Comparison of ENCODE assay signal across 12 mouse cellular contexts in genomic region chr17:56332987-56333386, GRCm38 (mm10). TPM values are rescaled to one million over a fixed set of nuclear protein-coding genes. Genes with fewer than 3 reads are reported as not detected.
A peak's percentile ranks its signal among the peaks of the same experiment; 100 is the strongest.
DNase-seq lines count a peak whose midpoint lies in the region; ATAC-seq and TF ChIP-seq lines count a peak whose summit lies in the region.
"Had no signal": no experiment of that assay in that cellular context is flagged by ENCODE, and none has a peak within 500 bp of the region (broad histone marks: within the 10 kb centered on the region; RNA-seq: fewer than 3 reads in every experiment).

No protein-coding gene starts in this region.

- peak; percentile 58 for TF ChIP-seq CTCF in kidney, postnatal 0 days (IDR thresholded peaks at IDR 0.05; ENCODE audit: low read depth)
- TF ChIP-seq CTCF in ES-Bruce4 (IDR thresholded peaks at IDR 0.05; ENCODE audit: low read depth, low read length): peak; percentile 61
- peak; percentile 51 for TF ChIP-seq CTCF in forebrain, postnatal 0 days (IDR thresholded peaks at IDR 0.05; ENCODE audit: low read depth)

- DNase-seq in kidney, postnatal 0 days (ENCODE audit: low spot score): peak; percentile 9
- no peak for DNase-seq in kidney, adult 8-10 months
- DNase-seq in 416B (ENCODE audit: low read depth): peak; percentile 29
- no peak for DNase-seq in forebrain, postnatal 0 days
- DNase-seq in right cerebral cortex, postnatal 25 days: no peak
- no peak for DNase-seq in gastrocnemius, postnatal 10 days
- DNase-seq: cerebellum, postnatal 36 days; kidney, postnatal 14 days had no signal

- H3K4me2 ChIP-seq in kidney, postnatal 0 days (ENCODE audit: low read length): no peak overlapping the region
- H3K4me2 ChIP-seq in forebrain, postnatal 0 days (ENCODE audit: low read depth): no peak overlapping the region

- no peak for ATAC-seq in kidney, postnatal 0 days (replicated peaks; ENCODE audit: low FRiP score, low read depth)
- 0 out of 2 replicates have a peak, but pooled peaks have one; percentile 30 for ATAC-seq in forebrain, postnatal 0 days
- ATAC-seq in activated CD4-positive, CD25-positive, alpha-beta regulatory T cell, adult 4 months: no peak

- H3K9ac ChIP-seq in kidney, postnatal 0 days (ENCODE audit: low read depth, low read length): no peak overlapping the region
- H3K9ac ChIP-seq in ES-Bruce4 (ENCODE audit: low read depth, poor library complexity, severe bottlenecking): no peak overlapping the region
- no peak overlapping the region for H3K9ac ChIP-seq in forebrain, postnatal 0 days

- TF ChIP-seq POLR2A in ES-Bruce4 (IDR thresholded peaks at IDR 0.05; ENCODE audit: insufficient read depth, low read length): no peak

- no peak overlapping the region for H3K4me3 ChIP-seq in kidney, postnatal 0 days (replicated peaks; ENCODE audit: low read depth, low read length)
- no peak overlapping the region for H3K4me3 ChIP-seq in ES-Bruce4 (ENCODE audit: low read depth, low read length)
- H3K4me3 ChIP-seq in forebrain, postnatal 0 days (ENCODE audit: low read depth, low read length): no peak overlapping the region

- no peak overlapping the region for H3K27ac ChIP-seq in kidney, postnatal 0 days
- no peak overlapping the region for H3K27ac ChIP-seq in ES-Bruce4 (ENCODE audit: insufficient read depth, low read length)
- no peak overlapping the region for H3K27ac ChIP-seq in forebrain, postnatal 0 days (ENCODE audit: low read depth, low read length)

- TF ChIP-seq EP300 in ES-Bruce4 (IDR thresholded peaks at IDR 0.05; ENCODE audit: insufficient read depth, low read depth, low read length): no peak

- peaks cover 5% of the 10 kb centered on the region for H3K4me1 ChIP-seq in kidney, postnatal 0 days (replicated peaks; ENCODE audit: insufficient read depth, low read length)
- H3K4me1 ChIP-seq in ES-Bruce4 (ENCODE audit: control insufficient read depth, insufficient read depth, low read length): no peaks in the 10 kb centered on the region
- H3K4me1 ChIP-seq in forebrain, postnatal 0 days (ENCODE audit: insufficient read depth): peaks cover 6% of the 10 kb centered on the region

- 36% methylated on average over 8 of the region's 8 CpGs for WGBS in kidney, postnatal 0 days
- 44% methylated on average over 8 of the region's 8 CpGs for WGBS in forebrain, postnatal 0 days

- no peaks in the 10 kb centered on the region for H3K36me3 ChIP-seq in kidney, postnatal 0 days (ENCODE audit: insufficient read depth, low read length)
- H3K36me3 ChIP-seq in ES-Bruce4 (ENCODE audit: control insufficient read depth, insufficient read depth, low read length, poor library complexity, severe bottlenecking): no peaks in the 10 kb centered on the region
- H3K36me3 ChIP-seq in forebrain, postnatal 0 days (ENCODE audit: insufficient read depth): no peaks in the 10 kb centered on the region

- H3K27me3 ChIP-seq in kidney, postnatal 0 days (ENCODE audit: insufficient read depth, low read length): no peaks in the 10 kb centered on the region
- H3K27me3 ChIP-seq in ES-Bruce4 (ENCODE audit: control insufficient read depth, insufficient read depth, low read length, poor library complexity, severe bottlenecking): no peaks in the 10 kb centered on the region
- H3K27me3 ChIP-seq in forebrain, postnatal 0 days (ENCODE audit: insufficient read depth, low read length): no peaks in the 10 kb centered on the region

- H3K9me3 ChIP-seq in kidney, postnatal 0 days (replicated peaks; ENCODE audit: low read length): no peaks in the 10 kb centered on the region
- no peaks in the 10 kb centered on the region for H3K9me3 ChIP-seq in ES-Bruce4 (replicated peaks; ENCODE audit: control insufficient read depth, insufficient read depth, low read length, poor library complexity, severe bottlenecking)
- H3K9me3 ChIP-seq in forebrain, postnatal 0 days (ENCODE audit: low read length): no peaks in the 10 kb centered on the region

RNA-seq across cellular contexts. Expression of gene Kdm4b, which starts 7.1 kb away (rescaled TPM):
- polyA plus RNA-seq in kidney, postnatal 0 days (2015; fragmentation: Nextera tagmentation; extraction: Ambion mirVana): 22.4 and 23.1 TPM in 2 replicates
- 9.5 and 11.5 TPM in 2 replicates for polyA plus RNA-seq in ES-Bruce4 (2011; ENCODE audit: insufficient read depth, insufficient read length, low read depth, missing spikeins)
- 107 and 133 TPM in 2 replicates for total RNA-seq in forebrain, postnatal 0 days (2014; rRNA removed)
- polyA plus RNA-seq in forebrain, postnatal 0 days (2015; fragmentation: Nextera tagmentation; extraction: Ambion mirVana): 46.8 and 53.2 TPM in 2 replicates
- polyA plus RNA-seq in activated CD4-positive, CD25-positive, alpha-beta regulatory T cell, adult 4 months (2017; shearing (Covaris generic)): 1 to 10 TPM; 6.4 to 6.8 TPM
- total RNA-seq in gastrocnemius, postnatal 10 days (2021): 10 to 100 TPM; 24.9 to 28.6 TPM

RNA-seq across cellular contexts. Expression of gene Uhrf1, which starts 29.9 kb away (rescaled TPM):
- polyA plus RNA-seq in kidney, postnatal 0 days (2015; fragmentation: Nextera tagmentation; extraction: Ambion mirVana): 54.3 and 67.3 TPM in 2 replicates
- 162 and 174 TPM in 2 replicates for polyA plus RNA-seq in ES-Bruce4 (2011; ENCODE audit: insufficient read depth, insufficient read length, low read depth, missing spikeins)
- 7.4 and 11.6 TPM in 2 replicates for total RNA-seq in forebrain, postnatal 0 days (2014; rRNA removed)
- 8.9 and 9.9 TPM in 2 replicates for polyA plus RNA-seq in forebrain, postnatal 0 days (2015; fragmentation: Nextera tagmentation; extraction: Ambion mirVana)
- 10 to 100 TPM; 19.4 to 33.7 TPM for polyA plus RNA-seq in activated CD4-positive, CD25-positive, alpha-beta regulatory T cell, adult 4 months (2017; shearing (Covaris generic))
- total RNA-seq in gastrocnemius, postnatal 10 days (2021): 10 to 100 TPM; 14.4 to 20.3 TPM

RNA-seq across cellular contexts. Expression of gene Arrdc5, which starts 32.9 kb away (rescaled TPM):
- polyA plus RNA-seq in kidney, postnatal 0 days (2015; fragmentation: Nextera tagmentation; extraction: Ambion mirVana): not detected in 2 replicates
- polyA plus RNA-seq in ES-Bruce4 (2011; ENCODE audit: insufficient read depth, insufficient read length, low read depth, missing spikeins): not detected in 2 replicates
- total RNA-seq in forebrain, postnatal 0 days (2014; rRNA removed): not detected in 2 replicates
- not detected in 2 replicates for polyA plus RNA-seq in forebrain, postnatal 0 days (2015; fragmentation: Nextera tagmentation; extraction: Ambion mirVana)
- not detected for polyA plus RNA-seq in activated CD4-positive, CD25-positive, alpha-beta regulatory T cell, adult 4 months (2017; shearing (Covaris generic))
- not detected for total RNA-seq in gastrocnemius, postnatal 10 days (2021)
- total RNA-seq: granulocyte monocyte progenitor cell, adult 5-6 weeks had no signal
- polyA plus RNA-seq: liver, embryonic 16.5 days had no signal

RNA-seq across cellular contexts. Expression of gene Plin3, which starts 40.3 kb away (rescaled TPM):
- polyA plus RNA-seq in kidney, postnatal 0 days (2015; fragmentation: Nextera tagmentation; extraction: Ambion mirVana): 69.6 and 75.2 TPM in 2 replicates
- polyA plus RNA-seq in ES-Bruce4 (2011; ENCODE audit: insufficient read depth, insufficient read length, low read depth, missing spikeins): 57.1 and 60.2 TPM in 2 replicates
- 8.1 and 8.5 TPM in 2 replicates for total RNA-seq in forebrain, postnatal 0 days (2014; rRNA removed)
- polyA plus RNA-seq in forebrain, postnatal 0 days (2015; fragmentation: Nextera tagmentation; extraction: Ambion mirVana): 12.4 and 13.9 TPM in 2 replicates
- polyA plus RNA-seq in activated CD4-positive, CD25-positive, alpha-beta regulatory T cell, adult 4 months (2017; shearing (Covaris generic)): 10 to 100 TPM; 22.5 to 40.9 TPM
- total RNA-seq in gastrocnemius, postnatal 10 days (2021): 10 to 100 TPM; 37.2 to 41.7 TPM

RNA-seq across cellular contexts. Expression of gene Ticam1, which starts 56.4 kb away (rescaled TPM):
- 6.9 and 7.7 TPM in 2 replicates for polyA plus RNA-seq in kidney, postnatal 0 days (2015; fragmentation: Nextera tagmentation; extraction: Ambion mirVana)
- polyA plus RNA-seq in ES-Bruce4 (2011; ENCODE audit: insufficient read depth, insufficient read length, low read depth, missing spikeins): 4.0 and 4.7 TPM in 2 replicates
- 1.9 and 2.5 TPM in 2 replicates for total RNA-seq in forebrain, postnatal 0 days (2014; rRNA removed)
- polyA plus RNA-seq in forebrain, postnatal 0 days (2015; fragmentation: Nextera tagmentation; extraction: Ambion mirVana): 1.2 and 1.5 TPM in 2 replicates
- 10 to 100 TPM in 1 of 2 experiments, 1 to 10 TPM in 1; 6.4 to 11.3 TPM for polyA plus RNA-seq in activated CD4-positive, CD25-positive, alpha-beta regulatory T cell, adult 4 months (2017; shearing (Covaris generic))
- 1 to 10 TPM; 6.6 to 6.8 TPM for total RNA-seq in gastrocnemius, postnatal 10 days (2021)

Comparison
In these comparisons a context has a peak if more than half of its experiments do, and no peak if none do; other contexts are left out.
1. DNase-seq: peak in kidney, postnatal 0 days (single experiment) and 416B (single experiment); none in kidney, adult 8-10 months (0 of 2), forebrain, postnatal 0 days (single experiment), right cerebral cortex, postnatal 25 days (single experiment) and gastrocnemius, postnatal 10 days (single experiment).
2. Peak in every context shown above with its lines, with median percentiles within 50 percentile points of each other: CTCF ChIP-seq.